ENCODE assay signal across 31 mouse cellular contexts in the genomic region with DNA sequence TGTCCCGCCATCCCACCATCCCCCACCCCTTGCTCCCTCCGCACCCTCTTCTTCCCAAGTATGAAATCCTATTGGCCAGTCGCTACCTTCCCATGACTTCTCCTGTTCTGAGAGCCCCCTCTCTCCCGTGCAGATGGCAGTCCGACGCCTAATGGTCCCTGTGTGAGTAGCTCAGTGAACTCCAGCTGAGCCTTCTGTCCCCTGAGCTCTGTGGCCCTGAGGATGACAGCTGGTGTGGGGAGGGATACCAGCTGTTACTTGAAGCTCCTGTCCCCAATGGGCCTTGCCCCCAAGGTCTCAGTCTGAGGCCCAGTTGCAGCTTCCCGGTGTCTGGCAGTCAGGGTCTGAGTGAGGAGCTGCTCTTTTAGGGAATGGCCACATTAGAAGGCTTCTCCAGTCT. TPM values are rescaled to one million over a fixed set of nuclear protein-coding genes. Genes with fewer than 3 reads are reported as not detected.
DNase-seq lines count a peak whose midpoint lies in the region; ATAC-seq lines count a peak whose summit lies in the region.
"Had no signal": no experiment of that assay in that cellular context is flagged by ENCODE, and none has a peak within 500 bp of the region (broad histone marks: within the 10 kb centered on the region; RNA-seq: fewer than 3 reads in every experiment).

No protein-coding gene starts in this region.

- DNase-seq in adrenal gland, postnatal 14 days = peak; percentile 25
- no peak for DNase-seq in adrenal gland, postnatal 4 days (ENCODE audit: low spot score in 2 of 2)
- DNase-seq in left cerebral cortex, postnatal 14 days (ENCODE audit: low spot score in 2 of 2) = no peak
- DNase-seq: adrenal gland, adult 8-10 months; cerebellum, adult 2 months; cerebellum, postnatal 36 days; gastrocnemius, postnatal 36 days; heart, adult 2 months; heart, postnatal 14 days; kidney, adult 18-20 months; kidney, postnatal 10 days; liver; right cerebral cortex, adult 18-20 months; right cerebral cortex, postnatal 4 days; thymus, postnatal 25 days had no signal

- no peak overlapping the region for H3K4me2 ChIP-seq in kidney, embryonic 16.5 days (replicated peaks; ENCODE audit: low read depth, low read length)
- H3K4me2 ChIP-seq in kidney, embryonic 14.5 days (replicated peaks; ENCODE audit: low read depth, low read length) = no peak overlapping the region
- no peak overlapping the region for H3K4me2 ChIP-seq in midbrain, embryonic 12.5 days (replicated peaks)
- no peak overlapping the region for H3K4me2 ChIP-seq in midbrain, embryonic 15.5 days
- H3K4me2 ChIP-seq in neural tube, embryonic 14.5 days (ENCODE audit: low read depth, low read length) = no peak overlapping the region
- H3K4me2 ChIP-seq: embryonic facial prominence, embryonic 12.5 days; forebrain, embryonic 13.5 days; heart, embryonic 13.5 days; liver, embryonic 15.5 days; stomach, embryonic 15.5 days had no signal

- no peak overlapping the region for H3K27ac ChIP-seq in kidney, embryonic 16.5 days (ENCODE audit: low read length)
- no peak overlapping the region for H3K27ac ChIP-seq in kidney, embryonic 14.5 days (ENCODE audit: low read depth, low read length)
- H3K27ac ChIP-seq in midbrain, embryonic 12.5 days (replicated peaks) = no peak overlapping the region; the same call in 1 of the 2 replicates
- no peak overlapping the region for H3K27ac ChIP-seq in midbrain, embryonic 15.5 days
- no peak overlapping the region for H3K27ac ChIP-seq in neural tube, embryonic 14.5 days (ENCODE audit: low read depth, low read length)
- H3K27ac ChIP-seq: embryonic facial prominence, embryonic 12.5 days; forebrain, embryonic 13.5 days; heart, adult 2 months; heart, embryonic 13.5 days; left cerebral cortex, adult 2 months; limb, embryonic 10.5 days; liver, embryonic 15.5 days; stomach, embryonic 15.5 days had no signal

- H3K9ac ChIP-seq in kidney, embryonic 16.5 days (replicated peaks; ENCODE audit: low read length) = no peak overlapping the region
- no peak overlapping the region for H3K9ac ChIP-seq in kidney, embryonic 14.5 days (ENCODE audit: low read depth, low read length)
- no peak overlapping the region for H3K9ac ChIP-seq in midbrain, embryonic 12.5 days (replicated peaks)
- H3K9ac ChIP-seq in midbrain, embryonic 15.5 days = no peak overlapping the region
- H3K9ac ChIP-seq in neural tube, embryonic 14.5 days (replicated peaks; ENCODE audit: low read depth, low read length) = no peak overlapping the region
- H3K9ac ChIP-seq: embryonic facial prominence, embryonic 12.5 days; forebrain, embryonic 13.5 days; heart, embryonic 13.5 days; liver, embryonic 15.5 days; stomach, embryonic 15.5 days had no signal

- H3K27me3 ChIP-seq in kidney, embryonic 16.5 days (ENCODE audit: insufficient read depth, low read length) = no peaks in the 10 kb centered on the region
- H3K27me3 ChIP-seq in kidney, embryonic 14.5 days (ENCODE audit: control insufficient read depth, insufficient read depth, low read length) = no peaks in the 10 kb centered on the region
- peaks cover 8% of the 10 kb centered on the region for H3K27me3 ChIP-seq in midbrain, embryonic 12.5 days
- peaks cover 5% of the 10 kb centered on the region; the same call in 1 of the 2 replicates for H3K27me3 ChIP-seq in midbrain, embryonic 15.5 days (replicated peaks)
- no peaks in the 10 kb centered on the region for H3K27me3 ChIP-seq in neural tube, embryonic 14.5 days (ENCODE audit: control insufficient read depth, insufficient read depth, low read length)
- H3K27me3 ChIP-seq: embryonic facial prominence, embryonic 12.5 days; forebrain, embryonic 13.5 days; megakaryocyte, embryonic 14.5 days had no signal

- H3K9me3 ChIP-seq in kidney, embryonic 16.5 days (ENCODE audit: low read length) = no peaks in the 10 kb centered on the region
- no peaks in the 10 kb centered on the region for H3K9me3 ChIP-seq in kidney, embryonic 14.5 days (ENCODE audit: control insufficient read depth, low read length)
- H3K9me3 ChIP-seq in midbrain, embryonic 12.5 days = no peaks in the 10 kb centered on the region
- H3K9me3 ChIP-seq in midbrain, embryonic 15.5 days = no peaks in the 10 kb centered on the region
- H3K9me3 ChIP-seq in neural tube, embryonic 14.5 days (ENCODE audit: control insufficient read depth, low read length) = no peaks in the 10 kb centered on the region
- H3K9me3 ChIP-seq: embryonic facial prominence, embryonic 12.5 days; forebrain, embryonic 13.5 days; heart, embryonic 13.5 days; limb, embryonic 10.5 days; liver, embryonic 15.5 days; megakaryocyte, embryonic 14.5 days; stomach, embryonic 15.5 days had no signal

- 62% methylated on average over 7 of the region's 7 CpGs for WGBS in kidney, embryonic 16.5 days
- WGBS in kidney, embryonic 14.5 days = 46% methylated on average over 7 of the region's 7 CpGs
- WGBS in midbrain, embryonic 12.5 days = 62% methylated on average over 7 of the region's 7 CpGs
- WGBS in midbrain, embryonic 15.5 days = 42% methylated on average over 7 of the region's 7 CpGs
- WGBS in neural tube, embryonic 14.5 days = 46% methylated on average over 7 of the region's 7 CpGs

- no peaks in the 10 kb centered on the region for H3K36me3 ChIP-seq in kidney, embryonic 16.5 days (ENCODE audit: insufficient read depth, low read length)
- no peaks in the 10 kb centered on the region for H3K36me3 ChIP-seq in kidney, embryonic 14.5 days (ENCODE audit: control insufficient read depth, insufficient read depth, low read length)
- no peaks in the 10 kb centered on the region for H3K36me3 ChIP-seq in midbrain, embryonic 12.5 days
- no peaks in the 10 kb centered on the region for H3K36me3 ChIP-seq in midbrain, embryonic 15.5 days (replicated peaks)
- no peaks in the 10 kb centered on the region for H3K36me3 ChIP-seq in neural tube, embryonic 14.5 days (ENCODE audit: control insufficient read depth, insufficient read depth, low read length)
- H3K36me3 ChIP-seq: embryonic facial prominence, embryonic 12.5 days; heart, embryonic 13.5 days; limb, embryonic 10.5 days; liver, embryonic 15.5 days; stomach, embryonic 15.5 days had no signal

- peak; percentile 39; the same call in 1 of the 2 replicates for ATAC-seq in kidney, embryonic 16.5 days (ENCODE audit: low FRiP score, low TSS enrichment)
- no peak for ATAC-seq in kidney, embryonic 14.5 days (ENCODE audit: low FRiP score, low TSS enrichment)
- ATAC-seq in midbrain, embryonic 12.5 days (ENCODE audit: low FRiP score, low read depth) = peak; percentile 71
- ATAC-seq in midbrain, embryonic 15.5 days (replicated peaks) = no peak
- ATAC-seq in neural tube, embryonic 14.5 days (ENCODE audit: low read depth) = peak; percentile 9; the same call in 1 of the 2 replicates
- ATAC-seq: activated CD4-positive, CD25-positive, alpha-beta regulatory T cell, adult 4 months; forebrain, embryonic 13.5 days had no signal

- no peaks in the 10 kb centered on the region for H3K4me1 ChIP-seq in kidney, embryonic 16.5 days (ENCODE audit: insufficient read depth, low read length)
- H3K4me1 ChIP-seq in kidney, embryonic 14.5 days (ENCODE audit: control insufficient read depth, insufficient read depth, low read length) = no peaks in the 10 kb centered on the region
- H3K4me1 ChIP-seq in midbrain, embryonic 12.5 days = no peaks in the 10 kb centered on the region
- no peaks in the 10 kb centered on the region for H3K4me1 ChIP-seq in midbrain, embryonic 15.5 days
- no peaks in the 10 kb centered on the region for H3K4me1 ChIP-seq in neural tube, embryonic 14.5 days (ENCODE audit: control insufficient read depth, insufficient read depth, low read length)
- H3K4me1 ChIP-seq: embryonic facial prominence, embryonic 12.5 days; forebrain, embryonic 13.5 days; heart, embryonic 13.5 days; limb, embryonic 10.5 days; liver, embryonic 15.5 days; stomach, embryonic 15.5 days had no signal

- intact Hi-C loops in left cerebral cortex, postnatal 14 days (cut with DNase I) = no loop called here

- no peak overlapping the region for H3K4me3 ChIP-seq in kidney, embryonic 16.5 days (ENCODE audit: low read length)
- H3K4me3 ChIP-seq in kidney, embryonic 14.5 days (ENCODE audit: low read length) = no peak overlapping the region
- no peak overlapping the region for H3K4me3 ChIP-seq in midbrain, embryonic 12.5 days
- no peak overlapping the region for H3K4me3 ChIP-seq in midbrain, embryonic 15.5 days
- H3K4me3 ChIP-seq in neural tube, embryonic 14.5 days (ENCODE audit: low read depth, low read length) = no peak overlapping the region
- H3K4me3 ChIP-seq: embryonic facial prominence, embryonic 12.5 days; forebrain, embryonic 13.5 days; heart, adult 2 months; heart, embryonic 13.5 days; left cerebral cortex, adult 2 months; limb, embryonic 10.5 days; liver, embryonic 15.5 days; megakaryocyte, embryonic 14.5 days; myocyte; stomach, embryonic 15.5 days had no signal

RNA-seq across cellular contexts. Expression of a gene that starts 10.5 kb away (rescaled TPM):
- 7.0 and 7.1 TPM in 2 replicates for total RNA-seq in adrenal gland, postnatal 14 days (2021)
- under 1 TPM; 0.59 TPM for total RNA-seq in adrenal gland, postnatal 4 days (2021)
- polyA plus RNA-seq in kidney, embryonic 16.5 days (2015; fragmentation: Nextera tagmentation; extraction: Ambion mirVana) = 3.2 and 3.3 TPM in 2 replicates
- polyA plus RNA-seq in kidney, embryonic 14.5 days (2014; fragmentation: Nextera tagmentation; extraction: Ambion mirVana) = 1.1 and 1.9 TPM in 2 replicates
- 3.5 and 4.1 TPM in 2 replicates for polyA plus RNA-seq in midbrain, embryonic 12.5 days (2016; fragmentation: Nextera tagmentation; extraction: Ambion mirVana)
- polyA plus RNA-seq in midbrain, embryonic 15.5 days (2015; fragmentation: Nextera tagmentation; extraction: Ambion mirVana) = 1.5 and 1.7 TPM in 2 replicates
- 2.0 and 2.4 TPM in 2 replicates for polyA plus RNA-seq in neural tube, embryonic 14.5 days (2014; fragmentation: Nextera tagmentation; extraction: Ambion mirVana)
- 1 to 10 TPM; 1.6 to 2.1 TPM for total RNA-seq in left cerebral cortex, postnatal 14 days (2021)
- total RNA-seq: gastrocnemius, adult 18-20 months; heart, adult 2 months had no signal

RNA-seq across cellular contexts. Expression of a gene that starts 33.3 kb away (rescaled TPM):
- total RNA-seq in adrenal gland, postnatal 14 days (2021) = 0.08 TPM in 1 of 2 replicates, not detected in the other
- total RNA-seq in adrenal gland, postnatal 4 days (2021) = under 1 TPM; 0.25 to 0.73 TPM
- polyA plus RNA-seq in kidney, embryonic 16.5 days (2015; fragmentation: Nextera tagmentation; extraction: Ambion mirVana) = 7.4 and 10.2 TPM in 2 replicates
- polyA plus RNA-seq in kidney, embryonic 14.5 days (2014; fragmentation: Nextera tagmentation; extraction: Ambion mirVana) = 6.3 and 12.4 TPM in 2 replicates
- 0.15 and 0.29 TPM in 2 replicates for polyA plus RNA-seq in midbrain, embryonic 12.5 days (2016; fragmentation: Nextera tagmentation; extraction: Ambion mirVana)
- polyA plus RNA-seq in midbrain, embryonic 15.5 days (2015; fragmentation: Nextera tagmentation; extraction: Ambion mirVana) = 2.2 and 3.2 TPM in 2 replicates
- 1.6 and 2.3 TPM in 2 replicates for polyA plus RNA-seq in neural tube, embryonic 14.5 days (2014; fragmentation: Nextera tagmentation; extraction: Ambion mirVana)
- total RNA-seq in left cerebral cortex, postnatal 14 days (2021) = 10 to 100 TPM; 11.4 to 14.1 TPM
- total RNA-seq: adrenal gland, adult 8-10 months; gastrocnemius, adult 18-20 months; gastrocnemius, postnatal 36 days; heart, adult 2 months; heart, postnatal 14 days had no signal
- polyA plus RNA-seq: activated CD4-positive, CD25-positive, alpha-beta regulatory T cell, adult 4 months; heart, adult 2 months; myocyte had no signal

Comparison
In these comparisons a context has a peak if more than half of its experiments do, and no peak if none do; other contexts are left out.
1. ATAC-seq: peak in kidney, embryonic 16.5 days (single experiment), midbrain, embryonic 12.5 days (single experiment) and neural tube, embryonic 14.5 days (single experiment); none in kidney, embryonic 14.5 days (single experiment) and midbrain, embryonic 15.5 days (single experiment).